Mouse (Mus musculus) forebrain, embryonic 15.5 days (tissue): Measurements from ENCODE around the gene Ralgps1. TPM values are rescaled to one million over a fixed set of nuclear protein-coding genes. Genes with fewer than 3 reads are reported as not detected.

Source experiments
- ATAC-seq: fragments of 200-750 bp; cut with Nextera tagmentation; replicated peaks from 2 replicates; pipeline ENCODE4 v1.8.0; 2017; ENCODE audit warnings: mild to moderate bottlenecking, moderate TSS enrichment, moderate library complexity
- H3K27ac ChIP-seq: fragments of 300-500 bp; sonication (generic); replicated peaks from 2 replicates; pipeline ENCODE4 v1.5.1; 2015; ENCODE audit warnings: mild to moderate bottlenecking, inconsistent platforms
- H3K27me3 ChIP-seq: fragments of 300-500 bp; sonication (generic); 2 replicates; pipeline ENCODE4 v1.6.1; 2015; ENCODE audit warnings: inconsistent platforms
- H3K36me3 ChIP-seq: fragments of 300-500 bp; sonication (generic); 2 replicates; pipeline ENCODE4 v1.6.1; 2015; ENCODE audit warnings: mild to moderate bottlenecking, inconsistent platforms
- H3K4me1 ChIP-seq: fragments of 300-500 bp; sonication (generic); 2 replicates; pipeline ENCODE4 v1.6.1; 2015; ENCODE audit warnings: inconsistent platforms
- H3K4me2 ChIP-seq: fragments of 300-500 bp; sonication (generic); replicated peaks from 2 replicates; pipeline ENCODE4 v1.6.1; 2015; ENCODE audit warnings: mild to moderate bottlenecking, inconsistent platforms
- H3K4me3 ChIP-seq: fragments of 300-500 bp; sonication (generic); 2 replicates; pipeline ENCODE4 v1.5.1; 2015; ENCODE audit warnings: mild to moderate bottlenecking, inconsistent platforms
- H3K9ac ChIP-seq: fragments of 300-500 bp; sonication (generic); replicated peaks from 2 replicates; pipeline ENCODE4 v1.6.1; 2015; ENCODE audit warnings: mild to moderate bottlenecking, inconsistent platforms
- H3K9me3 ChIP-seq: fragments of 300-500 bp; sonication (generic); 2 replicates; pipeline ENCODE4 v1.6.1; 2016; ENCODE audit warnings: inconsistent platforms
- WGBS: fragments of 180-500 bp; shearing (Covaris S2); methylation state at CpG from one replicate; pipeline ENCODE4 v1.1.7; 2015; ENCODE audit warnings: mixed read lengths; 5-methylcytosine and 5-hydroxymethylcytosine counted together
- polyA plus RNA-seq: library from polyadenylated mRNA; unstranded; fragments of >200 nt; fragmentation: Nextera tagmentation; extraction: Ambion mirVana; gene quantifications from 2 replicates; pipeline ENCODE4 v1.2.1, GENCODE M21; 2015

The Ralgps1 gene
- polyA plus RNA-seq, 1 experiment from 2014 or later, result 39.1 TPM

GRCm38 (mm10) chr2:33189976-33190375, 181.3 kb downstream of the Ralgps1 start:
- Histone ChIP-seq H3K4me2 (no peak overlapping the region), H3K9me3 (no peaks in the 10 kb centered on the region), H3K27me3 (no peaks in the 10 kb centered on the region), H3K4me1 (peaks cover 25% of the 10 kb centered on the region), H3K36me3 (no peaks in the 10 kb centered on the region), H3K4me3 (no peak overlapping the region), H3K9ac (no peak overlapping the region), H3K27ac (peak overlapping the region; percentile 33)
- 55% methylated on average over 3 of the region's 3 CpGs for WGBS
- ATAC-seq, result peak; percentile 38; the same call in 1 of the 2 replicates

GRCm38 (mm10) chr2:33188925-33189670, 182.2 kb downstream of the Ralgps1 start:
- H3K9me3 ChIP-seq, result no peaks in the 10 kb centered on the region
- H3K36me3 ChIP-seq, result no peaks in the 10 kb centered on the region
- no peak for ATAC-seq
- no peak overlapping the region for H3K27ac ChIP-seq
- 87% methylated on average over 6 of the region's 6 CpGs for WGBS
- H3K4me2 ChIP-seq, result no peak overlapping the region
- no peaks in the 10 kb centered on the region for H3K27me3 ChIP-seq
- peaks cover 32% of the 10 kb centered on the region for H3K4me1 ChIP-seq
- no peak overlapping the region for H3K9ac ChIP-seq
- H3K4me3 ChIP-seq, result no peak overlapping the region

GRCm38 (mm10) chr2:33187874-33188273, 183.4 kb downstream of the Ralgps1 start:
- Histone ChIP-seq H3K4me2 (no peak overlapping the region), H3K9ac (no peak overlapping the region), H3K9me3 (no peaks in the 10 kb centered on the region), H3K27me3 (no peaks in the 10 kb centered on the region), H3K36me3 (no peaks in the 10 kb centered on the region), H3K4me1 (peaks cover 33% of the 10 kb centered on the region), H3K4me3 (no peak overlapping the region), H3K27ac (no peak overlapping the region)
- ATAC-seq, result no peak
- 88% methylated on average over 2 of the region's 2 CpGs for WGBS

GRCm38 (mm10) chr2:33186505-33186904, 184.8 kb downstream of the Ralgps1 start:
- H3K27ac ChIP-seq, result no peak overlapping the region
- H3K9me3 ChIP-seq, result no peaks in the 10 kb centered on the region
- H3K27me3 ChIP-seq, result no peaks in the 10 kb centered on the region
- no peak overlapping the region for H3K9ac ChIP-seq
- WGBS, result 75% methylated on average over 7 of the region's 7 CpGs
- H3K4me3 ChIP-seq, result no peak overlapping the region
- H3K4me1 ChIP-seq, result peaks cover 33% of the 10 kb centered on the region
- ATAC-seq, result no peak
- no peak overlapping the region for H3K4me2 ChIP-seq
- no peaks in the 10 kb centered on the region for H3K36me3 ChIP-seq

GRCm38 (mm10) chr2:33185258-33185657, 186.0 kb downstream of the Ralgps1 start:
- 75% methylated on average over 7 of the region's 7 CpGs for WGBS
- Histone ChIP-seq H3K4me1 (peaks cover 36% of the 10 kb centered on the region), H3K27ac (peak overlapping the region; percentile 21; the same call in 1 of the 2 replicates), H3K4me2 (no peak overlapping the region), H3K9ac (no peak overlapping the region), H3K36me3 (no peaks in the 10 kb centered on the region), H3K27me3 (no peaks in the 10 kb centered on the region), H3K9me3 (no peaks in the 10 kb centered on the region), H3K4me3 (no peak overlapping the region)
- no peak for ATAC-seq

GRCm38 (mm10) chr2:33184641-33185040, 186.6 kb downstream of the Ralgps1 start:
- Histone ChIP-seq H3K4me2 (no peak overlapping the region), H3K27me3 (no peaks in the 10 kb centered on the region), H3K4me3 (no peak overlapping the region), H3K9me3 (no peaks in the 10 kb centered on the region), H3K9ac (no peak overlapping the region), H3K4me1 (peaks cover 36% of the 10 kb centered on the region), H3K36me3 (no peaks in the 10 kb centered on the region), H3K27ac (peak overlapping the region; percentile 53)
- WGBS, result 54% methylated on average over 10 of the region's 10 CpGs
- ATAC-seq, result no peak

GRCm38 (mm10) chr2:33183321-33183720, 188.0 kb downstream of the Ralgps1 start:
- Histone ChIP-seq H3K36me3 (no peaks in the 10 kb centered on the region), H3K27me3 (no peaks in the 10 kb centered on the region), H3K4me3 (no peak overlapping the region), H3K9ac (no peak overlapping the region), H3K9me3 (no peaks in the 10 kb centered on the region), H3K4me2 (no peak overlapping the region), H3K27ac (no peak overlapping the region), H3K4me1 (peaks cover 45% of the 10 kb centered on the region)
- no peak for ATAC-seq
- WGBS, result 97% methylated on average over 7 of the region's 7 CpGs

GRCm38 (mm10) chr2:33179930-33180630, 191.2 kb downstream of the Ralgps1 start:
- Histone ChIP-seq H3K27me3 (no peaks in the 10 kb centered on the region), H3K36me3 (no peaks in the 10 kb centered on the region), H3K4me3 (no peak overlapping the region), H3K9ac (no peak overlapping the region), H3K27ac (peak overlapping the region; percentile 67), H3K9me3 (no peaks in the 10 kb centered on the region), H3K4me1 (peaks cover 36% of the 10 kb centered on the region), H3K4me2 (no peak overlapping the region)
- 23% methylated on average over 16 of the region's 16 CpGs for WGBS
- peak; percentile 23; the same call in 1 of the 2 replicates for ATAC-seq

GRCm38 (mm10) chr2:33179171-33179929, 191.9 kb downstream of the Ralgps1 start:
- 0 out of 2 replicates have a peak overlapping the region, but pooled peaks have one; percentile 16 for H3K9ac ChIP-seq
- no peaks in the 10 kb centered on the region for H3K27me3 ChIP-seq
- H3K36me3 ChIP-seq, result no peaks in the 10 kb centered on the region
- no peaks in the 10 kb centered on the region for H3K9me3 ChIP-seq
- 0 out of 2 replicates have a peak, but pooled peaks have one; percentile 23 for ATAC-seq
- peak overlapping the region; percentile 67 for H3K27ac ChIP-seq
- no peak overlapping the region for H3K4me3 ChIP-seq
- WGBS, result 24% methylated on average over 14 of the region's 14 CpGs
- H3K4me1 ChIP-seq, result peaks cover 32% of the 10 kb centered on the region
- H3K4me2 ChIP-seq, result no peak overlapping the region

GRCm38 (mm10) chr2:33178243-33178932, 192.9 kb downstream of the Ralgps1 start:
- no peak overlapping the region for H3K9ac ChIP-seq
- peak; percentile 65 for ATAC-seq
- WGBS, result 54% methylated on average over 11 of the region's 11 CpGs

GRCm38 (mm10) chr2:33177443-33178242, 193.6 kb downstream of the Ralgps1 start:
- no peak for ATAC-seq
- no peaks in the 10 kb centered on the region for H3K9me3 ChIP-seq
- no peak overlapping the region for H3K9ac ChIP-seq

More at GRCm38 (mm10) chr2:33178243-33178932, 192.9 kb downstream of the Ralgps1 start:
- Histone ChIP-seq H3K27me3 (no peaks in the 10 kb centered on the region), H3K36me3 (0 out of 2 replicates have a peak, but pooled peaks cover 6% of the 10 kb centered on the region), H3K4me2 (no peak overlapping the region), H3K27ac (peak overlapping the region; percentile 67; the same call in 1 of the 2 replicates), H3K9me3 (no peaks in the 10 kb centered on the region), H3K4me1 (peaks cover 28% of the 10 kb centered on the region), H3K4me3 (no peak overlapping the region)

More at GRCm38 (mm10) chr2:33177443-33178242, 193.6 kb downstream of the Ralgps1 start:
- peaks cover 28% of the 10 kb centered on the region for H3K4me1 ChIP-seq
- H3K27ac ChIP-seq, result no peak overlapping the region
- H3K27me3 ChIP-seq, result no peaks in the 10 kb centered on the region
- H3K4me2 ChIP-seq, result no peak overlapping the region
- no peak overlapping the region for H3K4me3 ChIP-seq
- H3K36me3 ChIP-seq, result peaks cover 12% of the 10 kb centered on the region
- 87% methylated on average over 12 of the region's 12 CpGs for WGBS
